Mouse (Mus musculus) liver, adult 2 months (tissue): ENCODE measurements around the gene Mrps18c.

Experiments
- CTCF ChIP-seq: fragments of 200-500 bp; IDR thresholded peaks from 2 replicates; pipeline ENCODE4 v1.5.1; 2011; ENCODE audit warnings: low read depth, low read length, control low read depth
- POLR2A ChIP-seq: fragments of 200-500 bp; IDR thresholded peaks from 2 replicates; pipeline ENCODE4 v1.6.1; 2011; ENCODE audit warnings: low read length, control low read depth; ENCODE audit not compliant: insufficient read depth; ENCODE audit errors: extremely low read depth

GRCm38 (mm10) chr5:100845485-100845847, 47.0 kb downstream of the Mrps18c start, which contains the start of gene Gpat3:
- TF ChIP-seq POLR2A (no peak), CTCF (no peak)
